Mouse (Mus musculus): ENCODE measurements around the gene Bst2. TPM values are rescaled to one million over a fixed set of nuclear protein-coding genes. Genes with fewer than 3 reads are reported as not detected.

The Bst2 gene
- polyA plus RNA-seq, 1 experiment from 2014 or later, result 57.0 TPM

DNA sequence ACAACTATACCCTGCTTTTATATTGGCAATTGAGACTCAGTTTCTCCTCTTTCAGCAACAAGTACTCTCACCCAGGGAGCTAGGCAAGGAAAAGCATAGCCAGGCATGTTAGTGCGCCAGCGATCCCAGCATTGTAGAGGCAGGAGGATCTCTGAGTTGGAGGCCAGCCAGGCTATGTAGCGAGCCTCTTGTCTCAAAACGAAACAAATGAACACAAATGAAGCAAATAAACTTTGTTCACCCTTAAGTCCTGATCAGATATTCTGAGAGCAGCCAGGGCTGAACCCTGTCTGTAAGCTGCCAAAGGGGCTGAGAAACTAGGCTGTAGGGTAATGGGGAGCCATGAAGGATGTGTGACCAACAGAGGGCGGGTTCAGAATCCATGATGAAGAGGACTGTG lies 41.4 kb downstream of the Bst2 start:
- 83% methylated on average over 5 of the region's 5 CpGs for WGBS (ENCODE audit: insufficient replicate concordance)
- no peaks in the 10 kb centered on the region for H3K27me3 ChIP-seq (ENCODE audit: insufficient read depth, low read length)
- H3K36me3 ChIP-seq (replicated peaks; ENCODE audit: insufficient read depth, low read length), result peaks cover 18% of the 10 kb centered on the region
- no peak overlapping the region for H3K27ac ChIP-seq (ENCODE audit: low read depth)
- no peak overlapping the region for H3K4me3 ChIP-seq (ENCODE audit: low read depth, low read length)
- no peaks in the 10 kb centered on the region for H3K9me3 ChIP-seq (ENCODE audit: low read length)
- DNase-seq, result no peak
- no peak overlapping the region for H3K4me2 ChIP-seq (ENCODE audit: low read depth, low read length)
- H3K4me1 ChIP-seq (ENCODE audit: insufficient read depth), result peaks cover 4% of the 10 kb centered on the region; the same call in 1 of the 2 replicates
- no peak for TF ChIP-seq CTCF (IDR thresholded peaks at IDR 0.05; ENCODE audit: low read depth)
- TF ChIP-seq EP300 (IDR thresholded peaks at IDR 0.05; ENCODE audit: low read depth), result no peak
- no peak overlapping the region for H3K9ac ChIP-seq (replicated peaks)
- no peak for ATAC-seq

DNA sequence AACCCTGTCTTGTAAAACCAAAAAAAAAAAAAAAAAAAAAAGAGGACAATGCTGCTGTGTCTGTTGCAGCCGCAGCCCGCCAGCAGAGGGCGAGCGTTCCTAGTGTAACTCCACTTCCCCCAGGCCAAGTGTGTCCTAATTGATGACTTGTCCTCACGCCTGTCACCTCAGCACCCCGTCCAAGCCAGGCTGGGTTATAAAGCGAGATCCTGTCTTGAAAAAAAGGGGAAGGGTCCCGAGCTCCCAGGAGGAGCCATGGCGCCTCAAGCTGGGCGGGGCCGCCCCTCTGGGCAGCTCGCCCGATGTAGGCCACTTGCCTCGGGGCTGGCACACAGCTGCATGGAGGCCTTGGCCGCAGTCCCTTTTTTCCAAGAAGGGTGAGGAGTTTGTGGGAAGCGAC lies 42.2 kb downstream of the Bst2 start:
- no peak overlapping the region for H3K9ac ChIP-seq (replicated peaks)
- H3K36me3 ChIP-seq (replicated peaks; ENCODE audit: insufficient read depth, low read length), result peaks cover 21% of the 10 kb centered on the region
- ATAC-seq, result peak; percentile 63
- H3K4me1 ChIP-seq (ENCODE audit: insufficient read depth), result peaks cover 4% of the 10 kb centered on the region; the same call in 1 of the 2 replicates
- no peak overlapping the region for H3K4me2 ChIP-seq (ENCODE audit: low read depth, low read length)
- H3K4me3 ChIP-seq (ENCODE audit: low read depth, low read length), result no peak overlapping the region
- no peak overlapping the region for H3K27ac ChIP-seq (ENCODE audit: low read depth)
- H3K9me3 ChIP-seq (ENCODE audit: low read length), result no peaks in the 10 kb centered on the region
- peak; percentile 86 for DNase-seq
- H3K27me3 ChIP-seq (ENCODE audit: insufficient read depth, low read length), result no peaks in the 10 kb centered on the region
- no peak for TF ChIP-seq EP300 (IDR thresholded peaks at IDR 0.05; ENCODE audit: low read depth)
- TF ChIP-seq CTCF (IDR thresholded peaks at IDR 0.05; ENCODE audit: low read depth), result peak; percentile 80
- WGBS (ENCODE audit: insufficient replicate concordance), result 29% methylated on average over 16 of the region's 16 CpGs

DNA sequence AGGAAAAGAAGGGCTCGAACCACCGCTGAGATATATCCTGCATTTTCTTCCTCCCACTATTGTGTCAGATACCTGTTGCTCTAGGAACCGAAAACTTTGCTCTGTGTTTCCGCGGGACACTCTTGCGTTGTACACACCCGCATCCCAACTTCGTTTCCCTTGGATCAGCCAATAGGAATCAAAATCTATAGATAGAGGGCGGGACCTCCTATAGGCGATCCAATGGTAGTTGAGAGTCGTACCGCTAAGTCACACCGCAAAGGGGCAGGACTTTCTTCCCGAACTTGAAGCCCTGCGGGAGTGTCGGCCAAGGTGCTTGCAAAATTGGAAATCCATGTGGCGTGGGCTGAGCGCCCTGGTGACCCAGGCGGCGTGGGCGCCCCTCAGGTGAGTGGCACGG lies 48.8 kb downstream of the Bst2 start:
- Histone ChIP-seq H3K27me3 (ENCODE audit: insufficient read depth, low read length) (no peaks in the 10 kb centered on the region), H3K9me3 (ENCODE audit: low read length) (no peaks in the 10 kb centered on the region), H3K36me3 (replicated peaks; ENCODE audit: insufficient read depth, low read length) (peaks cover 21% of the 10 kb centered on the region), H3K4me3 (ENCODE audit: low read depth, low read length) (peak overlapping the region; percentile 72), H3K27ac (ENCODE audit: low read depth) (peak overlapping the region; percentile 76), H3K4me2 (ENCODE audit: low read depth, low read length) (peak overlapping the region; percentile 99), H3K4me1 (ENCODE audit: insufficient read depth) (peaks cover 22% of the 10 kb centered on the region), H3K9ac (replicated peaks) (peak overlapping the region; percentile 73)
- ATAC-seq (peak; percentile 95), DNase-seq (peak; percentile 91)
- under 1% methylated on average over 21 of the region's 22 CpGs for WGBS (ENCODE audit: insufficient replicate concordance)
- TF ChIP-seq EP300 (IDR thresholded peaks at IDR 0.05; ENCODE audit: low read depth) (no peak), CTCF (IDR thresholded peaks at IDR 0.05; ENCODE audit: low read depth) (peak; percentile 20; the same call in 1 of the 2 replicates)

GRCm38 (mm10) chr8:71487691-71488445 lies 49.4 kb downstream of the Bst2 start, which contains the start of gene Gtpbp3:
TSS of gene Gtpbp3 (plus strand) at chr8:71488103.
- DNase-seq, result peak; percentile 76
- H3K27ac ChIP-seq (ENCODE audit: low read depth), result peak within 1 kb of the TSS; percentile 76
- WGBS (ENCODE audit: insufficient replicate concordance), result under 1% methylated on average over 33 of the region's 33 CpGs
- TF ChIP-seq CTCF (IDR thresholded peaks at IDR 0.05; ENCODE audit: low read depth) (peak; percentile 12; the same call in 1 of the 2 replicates), EP300 (IDR thresholded peaks at IDR 0.05; ENCODE audit: low read depth) (no peak)
- peak within 1 kb of the TSS; percentile 99 for H3K4me2 ChIP-seq (ENCODE audit: low read depth, low read length)
- no peaks in the 10 kb centered on the region for H3K27me3 ChIP-seq (ENCODE audit: insufficient read depth, low read length)
- ATAC-seq, result peak; percentile 22
- H3K9me3 ChIP-seq (ENCODE audit: low read length), result no peaks in the 10 kb centered on the region
- peaks cover 22% of the 10 kb centered on the region for H3K4me1 ChIP-seq (ENCODE audit: insufficient read depth)
- H3K9ac ChIP-seq (replicated peaks), result peak within 1 kb of the TSS; percentile 73
- peaks cover 16% of the 10 kb centered on the region for H3K36me3 ChIP-seq (replicated peaks; ENCODE audit: insufficient read depth, low read length)
- H3K4me3 ChIP-seq (ENCODE audit: low read depth, low read length), result peak within 1 kb of the TSS; percentile 72

- H3K4me3 ChIP-seq (ENCODE audit: low read depth, low read length), result peak overlapping the region; percentile 57; the same call in 1 of the 2 replicates
- no peak for ATAC-seq
- H3K9me3 ChIP-seq (ENCODE audit: low read length), result no peaks in the 10 kb centered on the region
- H3K36me3 ChIP-seq (replicated peaks; ENCODE audit: insufficient read depth, low read length), result peaks cover 6% of the 10 kb centered on the region; the same call in 1 of the 2 replicates
- no peak overlapping the region for H3K9ac ChIP-seq (replicated peaks)
- H3K27me3 ChIP-seq (ENCODE audit: insufficient read depth, low read length), result no peaks in the 10 kb centered on the region
- DNase-seq, result no peak
- H3K27ac ChIP-seq (ENCODE audit: low read depth), result no peak overlapping the region
- peak overlapping the region; percentile 78 for H3K4me2 ChIP-seq (ENCODE audit: low read depth, low read length)
- TF ChIP-seq EP300 (IDR thresholded peaks at IDR 0.05; ENCODE audit: low read depth), result no peak
- no peak for TF ChIP-seq CTCF (IDR thresholded peaks at IDR 0.05; ENCODE audit: low read depth)
- WGBS (ENCODE audit: insufficient replicate concordance), result 19% methylated on average over 7 of the region's 7 CpGs
- H3K4me1 ChIP-seq (ENCODE audit: insufficient read depth), result peaks cover 22% of the 10 kb centered on the region
These were observed 51.1 kb downstream of the Bst2 start for GRCm38 (mm10) chr8:71486136-71486529.
